Mouse (Mus musculus) cerebellum, postnatal 4 days (tissue): ENCODE measurements at regions not wholly inside any gene's neighbourhood (a gene's known extent, or its start where the extent isn't known, plus 50 kb on each side); places are given as distances from the start of the nearest gene placed in this dataset.

Experiments
- DNase-seq, 2 experiments: peaks; one replicate each; pipeline ENCODE4 v3.0.0; 2022; ENCODE audit warnings: low spot score in 2 of 2, mixed read lengths in 1 of 2

- no peak for DNase-seq
Measured at GRCm38 (mm10) chr2:45859901-45860331, 742.7 kb upstream of the Zeb2 start.

- DNase-seq: no peak
Measured at GRCm38 (mm10) chr2:45859445-45859844, 742.2 kb upstream of the Zeb2 start.

DNA sequence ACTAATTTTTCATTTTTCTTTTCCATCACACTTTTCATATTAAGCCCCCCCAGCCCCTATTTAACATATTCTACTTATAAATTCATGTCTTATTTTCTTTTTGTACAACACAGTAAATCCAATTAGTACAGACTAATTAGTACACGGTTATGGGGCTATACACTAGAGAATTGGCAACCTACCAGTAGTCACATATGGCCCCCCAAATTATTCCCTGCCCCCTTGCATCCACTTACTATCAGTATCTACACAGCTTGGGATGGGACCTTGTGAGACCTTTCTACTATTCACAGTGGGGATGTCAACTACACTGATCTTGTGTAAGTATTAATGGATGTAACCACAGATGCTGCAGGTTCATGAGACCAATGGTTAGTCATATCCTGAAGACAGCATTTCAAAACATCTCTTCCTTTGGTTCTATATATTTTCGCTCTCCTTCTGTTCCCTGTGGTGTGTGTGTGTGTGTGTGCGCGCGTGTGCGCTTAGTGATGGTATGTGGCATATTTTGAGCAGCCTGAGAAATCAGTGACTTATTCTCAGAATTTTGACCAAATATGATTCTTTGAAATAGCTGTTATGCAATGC, 732.9 kb upstream of the Zeb2 start:
- no peak for DNase-seq

GRCm38 (mm10) chr2:45840389-45840788, 723.2 kb upstream of the Zeb2 start:
- no peak for DNase-seq

DNA sequence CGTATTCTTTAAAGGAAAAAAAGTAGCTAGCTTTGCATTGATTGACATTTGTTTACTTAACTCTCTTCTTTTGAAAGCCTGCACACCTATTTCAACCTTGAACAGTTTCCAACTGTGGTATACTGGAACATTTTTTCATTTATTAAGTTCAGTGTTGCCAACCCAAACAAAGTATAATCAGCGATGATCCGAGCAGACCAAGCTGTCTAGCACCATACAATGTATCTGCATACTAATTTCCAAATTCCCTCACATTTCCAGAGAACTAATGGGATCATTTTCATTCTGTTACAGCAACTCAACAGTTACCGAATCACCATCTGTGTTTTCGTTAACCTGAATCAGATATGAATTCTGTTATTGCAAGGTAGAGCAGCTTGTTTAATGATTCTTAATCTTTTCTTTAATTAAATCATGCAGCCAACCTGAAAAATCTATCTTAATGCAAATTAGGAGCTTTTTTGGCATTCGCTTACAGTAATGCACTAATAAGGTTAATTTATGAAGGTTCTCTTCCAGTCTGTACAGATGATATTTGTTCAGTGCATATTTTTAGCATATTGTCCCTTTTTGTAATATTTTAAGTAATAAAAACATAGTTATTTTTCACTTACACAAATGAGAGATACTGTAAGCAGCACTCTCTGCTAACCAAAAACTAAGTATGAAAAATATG, 719.5 kb upstream of the Zeb2 start:
- DNase-seq: no peak

DNA sequence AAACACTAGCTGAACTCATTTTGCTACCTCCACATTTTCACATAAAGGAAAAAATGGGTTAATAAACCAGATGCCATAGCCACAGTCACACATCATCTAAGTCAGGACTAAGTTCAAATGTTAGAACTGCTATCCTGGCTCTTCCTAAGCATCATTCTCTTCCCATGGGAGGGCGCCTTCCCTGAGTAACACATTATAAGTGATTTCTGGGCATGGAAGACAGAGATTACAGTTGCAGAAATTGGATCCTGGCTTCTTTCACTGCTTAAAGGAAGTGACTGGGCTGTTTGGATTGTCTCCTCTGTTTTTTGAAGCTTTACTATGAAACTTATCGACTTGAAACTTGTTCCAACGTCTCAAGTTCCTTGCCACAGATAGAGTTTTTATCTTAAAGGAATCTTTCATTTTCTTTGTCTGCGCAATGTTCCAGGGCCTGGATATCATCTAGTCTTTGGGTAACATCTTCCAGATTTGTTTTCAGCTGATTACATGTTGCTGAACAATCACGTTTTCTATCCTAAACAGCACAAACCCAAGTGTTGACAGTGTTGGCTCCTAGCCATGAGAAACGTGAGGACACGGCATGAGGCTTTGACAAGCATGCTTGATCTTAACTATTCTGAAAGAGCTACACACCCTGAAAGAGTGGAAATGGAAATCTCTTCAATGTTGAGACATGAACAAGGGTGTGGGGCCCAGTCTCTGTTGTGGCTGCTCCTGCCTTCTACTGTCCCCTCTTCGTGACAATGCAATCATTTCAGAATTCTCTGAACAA, 700.9 kb upstream of the Zeb2 start:
- no peak for DNase-seq

- no peak for DNase-seq
Measured at GRCm38 (mm10) chr2:45814741-45815140, 697.5 kb upstream of the Zeb2 start.

GRCm38 (mm10) chr2:45805329-45805728, 688.1 kb upstream of the Zeb2 start:
- DNase-seq: no peak

GRCm38 (mm10) chr2:45800131-45800530, 682.9 kb upstream of the Zeb2 start:
- DNase-seq: no peak

- no peak for DNase-seq
Measured at GRCm38 (mm10) chr2:45793561-45793960, 676.4 kb upstream of the Zeb2 start.

GRCm38 (mm10) chr2:45789739-45790138, 672.5 kb upstream of the Zeb2 start:
- no peak for DNase-seq

- no peak for DNase-seq
Measured at GRCm38 (mm10) chr2:45787732-45788390, 670.7 kb upstream of the Zeb2 start.

DNA sequence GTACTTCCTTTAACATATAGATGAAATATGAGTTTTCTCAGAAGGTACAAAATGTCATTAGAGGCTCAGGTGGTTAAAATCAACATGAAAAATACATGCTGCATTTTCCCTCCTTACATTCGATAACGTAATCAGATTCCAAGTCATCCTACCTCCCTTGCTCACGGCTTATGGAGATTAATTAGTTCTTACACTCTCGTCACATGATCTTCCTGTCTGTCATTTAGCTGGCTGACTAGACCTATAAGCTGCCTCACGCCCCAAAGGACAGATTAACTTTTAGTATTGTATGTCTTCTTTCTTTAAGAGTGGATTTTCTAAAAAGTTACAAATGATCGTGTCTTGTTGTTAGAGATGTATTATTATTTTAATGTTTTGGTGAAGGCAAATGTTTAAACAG, 669.6 kb upstream of the Zeb2 start:
- DNase-seq: no peak

GRCm38 (mm10) chr2:45785684-45786083, 668.5 kb upstream of the Zeb2 start:
- DNase-seq: no peak

- no peak for DNase-seq
Measured at GRCm38 (mm10) chr2:45783634-45784412, 666.6 kb upstream of the Zeb2 start.

- no peak for DNase-seq
Measured at GRCm38 (mm10) chr2:45777466-45777865, 660.3 kb upstream of the Zeb2 start.

DNA sequence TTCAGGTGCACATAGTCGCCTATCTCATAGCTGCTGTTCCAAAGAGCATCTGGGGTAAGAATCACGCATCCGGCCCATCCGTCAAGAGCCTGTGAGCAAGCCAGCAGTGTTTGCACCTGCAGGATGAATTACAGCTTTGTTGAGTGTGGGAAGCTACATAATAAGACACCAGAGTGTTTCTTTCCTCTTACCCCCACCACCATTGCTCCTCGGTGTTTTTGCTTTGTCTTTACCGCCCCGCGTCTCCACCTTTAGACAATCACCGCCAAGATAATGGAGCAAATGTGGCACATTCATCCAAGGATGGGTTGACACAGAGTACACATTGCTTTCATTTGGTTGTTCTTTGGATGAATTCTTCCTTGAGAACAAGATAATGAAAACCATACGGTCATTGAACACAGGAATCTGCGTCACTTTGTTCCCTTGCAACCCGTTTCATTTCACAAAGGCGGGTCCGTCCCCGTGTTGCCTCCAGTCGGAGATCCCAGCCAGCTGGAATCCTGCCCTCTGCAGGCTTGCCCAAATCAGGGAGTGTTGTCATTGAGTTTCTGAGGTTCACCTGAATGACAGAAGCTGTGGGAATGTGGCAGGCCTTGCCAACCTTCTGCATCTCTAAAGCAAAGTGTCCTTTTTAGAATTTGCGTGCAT, 659.4 kb upstream of the Zeb2 start:
- DNase-seq: peak in 1 of 2 experiments; percentile 12

DNA sequence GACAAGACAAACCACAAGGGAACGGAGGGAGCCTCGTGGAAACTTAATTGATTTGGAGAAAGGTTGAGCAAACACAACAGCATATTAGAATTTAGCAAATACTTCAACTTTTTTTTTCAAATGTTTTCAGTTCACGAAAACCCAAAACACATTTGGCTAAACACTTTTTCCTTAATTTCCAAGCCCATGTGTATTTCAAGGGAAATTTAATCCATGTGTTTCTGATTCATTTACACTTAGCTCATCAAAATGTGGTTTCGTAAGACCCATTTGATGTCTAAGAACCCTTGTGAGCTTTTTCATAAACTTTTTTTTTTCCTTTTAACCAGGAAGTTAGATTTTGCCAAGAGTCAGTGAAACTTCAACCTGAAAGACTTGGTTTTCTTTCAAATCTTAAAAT, 658.5 kb upstream of the Zeb2 start:
- no peak for DNase-seq

DNA sequence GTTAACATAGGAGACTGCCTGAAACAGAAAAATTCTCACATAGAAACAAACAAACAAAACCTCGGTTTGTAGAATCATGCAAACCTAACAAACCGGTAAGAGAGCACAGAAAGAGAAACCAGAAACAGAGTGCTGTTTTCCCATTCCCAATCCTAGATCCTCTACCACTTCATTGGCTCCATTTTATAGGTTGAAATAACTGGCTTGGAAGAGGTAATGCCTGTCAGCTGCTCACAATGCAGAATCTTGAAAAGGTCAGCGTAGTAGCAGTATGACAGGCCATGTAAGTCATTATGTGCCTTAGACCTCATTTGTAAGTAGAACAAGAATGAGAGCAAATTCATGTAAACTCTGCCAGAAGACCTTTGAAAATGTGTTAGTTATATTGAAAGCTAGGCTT, 657.2 kb upstream of the Zeb2 start:
- no peak for DNase-seq

- no peak for DNase-seq
Measured at GRCm38 (mm10) chr2:45757176-45757575, 640.0 kb upstream of the Zeb2 start.

- no peak for DNase-seq
Measured at GRCm38 (mm10) chr2:45756395-45756794, 639.2 kb upstream of the Zeb2 start.
